Mouse (Mus musculus): ENCODE measurements around the gene Mrpl19. TPM values are rescaled to one million over a fixed set of nuclear protein-coding genes. Genes with fewer than 3 reads are reported as not detected.

Gene Mrpl19
- polyA plus RNA-seq, 1 experiment = 37.0 TPM

DNA sequence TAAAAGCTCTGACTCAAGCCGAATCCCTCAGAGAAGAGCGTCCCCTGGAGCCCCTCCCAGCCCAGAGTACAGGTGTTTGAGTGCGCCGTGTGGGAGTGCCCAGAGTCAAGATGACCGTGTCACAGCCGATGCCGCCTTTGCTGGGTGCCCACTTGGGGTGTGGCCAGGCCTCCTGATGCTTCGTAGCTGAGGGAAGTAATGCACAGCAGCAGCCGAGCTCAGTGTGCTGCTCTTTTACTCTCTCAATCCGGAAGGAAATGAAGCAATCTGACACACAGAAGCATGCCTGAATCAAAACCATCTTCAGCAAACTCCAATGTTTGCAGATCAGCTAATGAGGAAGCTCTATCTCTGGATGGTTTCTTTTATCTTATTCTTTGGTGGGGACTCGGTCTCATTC, 7.8 kb downstream of the Mrpl19 start:
- no peak overlapping the region for H3K4me3 ChIP-seq (ENCODE audit: insufficient read depth, low read depth, low read length)
- no peaks in the 10 kb centered on the region for H3K4me1 ChIP-seq (ENCODE audit: control insufficient read depth, insufficient read depth, insufficient read length, low read length)
- H3K27ac ChIP-seq (replicated peaks; ENCODE audit: low read depth, low read length) = no peak overlapping the region

GRCm38 (mm10) chr6:81956399-81956798, 9.4 kb downstream of the Mrpl19 start:
- Histone ChIP-seq H3K4me1 (ENCODE audit: control insufficient read depth, insufficient read depth, insufficient read length, low read length) (no peaks in the 10 kb centered on the region), H3K27ac (replicated peaks; ENCODE audit: low read depth, low read length) (no peak overlapping the region), H3K4me3 (ENCODE audit: insufficient read depth, low read depth, low read length) (no peak overlapping the region)

DNA sequence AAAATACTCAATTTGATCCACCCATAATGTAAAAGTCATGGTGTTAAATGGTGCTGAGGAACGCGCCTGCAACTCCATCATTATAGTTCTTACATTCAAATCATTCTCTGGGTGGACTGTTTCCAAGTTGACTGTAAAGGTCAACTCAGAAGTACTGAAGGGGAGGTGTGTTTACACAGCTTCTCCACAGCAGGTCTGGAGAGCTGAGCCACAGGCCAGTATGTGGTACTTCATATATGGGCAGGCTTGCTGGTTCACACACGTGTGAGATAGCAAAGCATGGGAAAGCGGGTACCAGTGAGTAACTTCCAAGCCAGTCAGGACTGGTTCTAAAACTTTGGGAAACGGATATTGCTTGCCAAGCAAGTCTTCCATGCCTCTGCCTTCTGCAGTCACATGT, 10.6 kb downstream of the Mrpl19 start:
- Histone ChIP-seq H3K4me1 (ENCODE audit: control insufficient read depth, insufficient read depth, insufficient read length, low read length) (no peaks in the 10 kb centered on the region), H3K4me3 (ENCODE audit: insufficient read depth, low read depth, low read length) (no peak overlapping the region), H3K27ac (replicated peaks; ENCODE audit: low read depth, low read length) (no peak overlapping the region)

- no peak overlapping the region for H3K4me3 ChIP-seq (ENCODE audit: insufficient read depth, low read depth, low read length)
- H3K4me1 ChIP-seq (ENCODE audit: control insufficient read depth, insufficient read depth, insufficient read length, low read length) = no peaks in the 10 kb centered on the region
- no peak overlapping the region for H3K27ac ChIP-seq (replicated peaks; ENCODE audit: low read depth, low read length)
These were observed 18.9 kb downstream of the Mrpl19 start for GRCm38 (mm10) chr6:81946906-81947305.

GRCm38 (mm10) chr6:81944432-81944831, 21.3 kb downstream of the Mrpl19 start:
- Histone ChIP-seq H3K4me3 (ENCODE audit: insufficient read depth, low read depth, low read length) (no peak overlapping the region), H3K4me1 (ENCODE audit: control insufficient read depth, insufficient read depth, insufficient read length, low read length) (no peaks in the 10 kb centered on the region), H3K27ac (replicated peaks; ENCODE audit: low read depth, low read length) (no peak overlapping the region)

GRCm38 (mm10) chr6:81943281-81943680, 22.5 kb downstream of the Mrpl19 start:
- H3K27ac ChIP-seq (replicated peaks; ENCODE audit: low read depth, low read length) = no peak overlapping the region
- H3K4me3 ChIP-seq (ENCODE audit: insufficient read depth, low read depth, low read length) = no peak overlapping the region
- no peaks in the 10 kb centered on the region for H3K4me1 ChIP-seq (ENCODE audit: control insufficient read depth, insufficient read depth, insufficient read length, low read length)

DNA sequence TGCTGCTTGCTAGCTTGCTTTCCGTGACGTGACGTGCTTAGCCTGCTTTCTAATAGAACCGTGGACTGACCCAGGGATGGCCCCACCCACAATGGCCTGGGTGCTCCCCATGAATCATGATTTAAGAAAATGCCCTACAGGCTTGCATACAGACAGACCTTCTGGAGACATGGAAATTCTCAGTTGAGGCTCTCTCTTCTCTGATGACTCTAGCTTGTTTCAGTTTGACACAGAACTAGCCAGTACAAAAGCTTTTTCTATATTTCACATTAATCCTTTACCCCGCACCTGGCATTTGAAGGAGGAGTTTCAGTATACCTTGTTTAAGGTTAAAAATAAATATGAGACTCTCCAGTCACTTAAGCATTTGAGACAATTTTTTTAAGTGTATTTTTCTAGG, 24.0 kb downstream of the Mrpl19 start:
- Histone ChIP-seq H3K27ac (replicated peaks; ENCODE audit: low read depth, low read length) (no peak overlapping the region), H3K4me3 (ENCODE audit: insufficient read depth, low read depth, low read length) (no peak overlapping the region), H3K4me1 (ENCODE audit: control insufficient read depth, insufficient read depth, insufficient read length, low read length) (no peaks in the 10 kb centered on the region)

DNA sequence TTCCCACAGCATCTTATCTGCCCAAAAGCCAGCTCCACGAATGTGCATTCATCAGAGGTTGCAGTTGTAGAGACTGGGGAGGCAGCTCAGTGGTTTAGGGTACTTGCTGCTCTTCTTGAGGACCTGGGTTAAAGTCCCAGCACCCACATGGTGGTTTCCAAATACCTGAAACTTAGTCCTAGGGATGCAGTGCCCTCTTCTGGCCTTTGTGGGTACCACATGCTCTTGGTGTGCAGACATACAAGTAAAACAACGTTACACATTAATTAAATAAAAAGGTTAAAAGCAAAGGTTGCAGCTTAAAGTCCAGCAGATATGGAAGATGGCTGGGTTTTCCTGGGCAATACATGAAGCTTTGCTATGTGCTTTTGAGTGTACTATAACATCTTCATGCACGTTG, 32.5 kb downstream of the Mrpl19 start:
- H3K4me1 ChIP-seq (ENCODE audit: control insufficient read depth, insufficient read depth, insufficient read length, low read length) = no peaks in the 10 kb centered on the region
- no peak overlapping the region for H3K27ac ChIP-seq (replicated peaks; ENCODE audit: low read depth, low read length)
- no peak overlapping the region for H3K4me3 ChIP-seq (ENCODE audit: insufficient read depth, low read depth, low read length)

GRCm38 (mm10) chr6:81929402-81929801, 36.4 kb downstream of the Mrpl19 start:
- no peaks in the 10 kb centered on the region for H3K4me1 ChIP-seq (ENCODE audit: control insufficient read depth, insufficient read depth, insufficient read length, low read length)
- no peak overlapping the region for H3K4me3 ChIP-seq (ENCODE audit: insufficient read depth, low read depth, low read length)
- no peak overlapping the region for H3K27ac ChIP-seq (replicated peaks; ENCODE audit: low read depth, low read length)

GRCm38 (mm10) chr6:81924304-81924703, 41.5 kb downstream of the Mrpl19 start:
- Histone ChIP-seq H3K4me3 (ENCODE audit: insufficient read depth, low read depth, low read length) (peak overlapping the region; percentile 80), H3K4me1 (ENCODE audit: control insufficient read depth, insufficient read depth, insufficient read length, low read length) (peaks cover 3% of the 10 kb centered on the region; the same call in 1 of the 2 replicates), H3K27ac (replicated peaks; ENCODE audit: low read depth, low read length) (no peak overlapping the region)

GRCm38 (mm10) chr6:81923523-81924142, 42.1 kb downstream of the Mrpl19 start, which contains the start of gene Gcfc2:
Gene Gcfc2, plus strand, starts transcription at chr6:81923669.
- Histone ChIP-seq H3K4me1 (ENCODE audit: control insufficient read depth, insufficient read depth, insufficient read length, low read length) (peaks cover 3% of the 10 kb centered on the region; the same call in 1 of the 2 replicates), H3K27ac (replicated peaks; ENCODE audit: low read depth, low read length) (no peak within 1 kb of the TSS), H3K4me3 (ENCODE audit: insufficient read depth, low read depth, low read length) (peak within 1 kb of the TSS; percentile 80)

DNA sequence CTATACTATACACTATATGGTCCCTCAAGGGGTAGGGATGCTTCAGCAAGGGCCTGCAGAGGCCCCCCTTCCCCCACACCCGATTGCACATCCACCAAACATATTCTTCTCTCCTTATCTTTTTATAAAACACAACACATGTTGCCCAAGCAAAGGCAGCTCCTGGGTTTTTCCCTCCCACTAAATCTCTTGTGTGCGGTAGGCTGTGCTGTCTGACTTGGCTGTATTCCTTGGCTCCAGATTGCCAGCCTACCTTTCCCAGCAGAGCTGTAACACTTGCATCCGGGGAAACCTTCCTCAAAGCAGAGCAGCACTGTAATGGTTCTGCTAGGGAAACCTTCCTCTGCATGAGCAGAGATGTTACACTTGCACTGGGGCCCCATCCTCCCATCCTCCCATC, 53.6 kb downstream of the Mrpl19 start:
- Histone ChIP-seq H3K27ac (replicated peaks; ENCODE audit: low read depth, low read length) (no peak overlapping the region), H3K4me3 (ENCODE audit: insufficient read depth, low read depth, low read length) (no peak overlapping the region), H3K4me1 (ENCODE audit: control insufficient read depth, insufficient read depth, insufficient read length, low read length) (no peaks in the 10 kb centered on the region)

DNA sequence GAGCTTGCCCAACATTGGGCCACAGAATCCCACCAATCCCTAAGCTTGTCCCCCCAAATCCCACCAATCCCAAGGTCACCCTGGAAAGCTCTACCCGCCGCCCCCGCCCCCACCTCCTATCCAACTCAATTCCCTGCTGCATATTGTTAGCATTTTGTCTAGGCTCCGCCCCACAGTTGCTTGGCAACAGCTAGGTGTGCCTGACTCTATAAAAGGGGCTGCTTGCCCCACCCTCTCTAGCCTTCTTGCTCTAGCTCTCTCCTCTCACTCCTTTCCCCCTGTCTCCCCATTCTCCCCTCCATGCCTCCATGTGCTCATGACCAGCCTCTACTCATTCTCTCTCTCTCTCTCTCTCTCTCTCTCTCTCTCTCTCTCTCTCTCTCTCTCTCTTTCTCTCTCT, 54.0 kb downstream of the Mrpl19 start:
- H3K4me1 ChIP-seq (ENCODE audit: control insufficient read depth, insufficient read depth, insufficient read length, low read length) = no peaks in the 10 kb centered on the region
- no peak overlapping the region for H3K27ac ChIP-seq (replicated peaks; ENCODE audit: low read depth, low read length)
- no peak overlapping the region for H3K4me3 ChIP-seq (ENCODE audit: insufficient read depth, low read depth, low read length)

DNA sequence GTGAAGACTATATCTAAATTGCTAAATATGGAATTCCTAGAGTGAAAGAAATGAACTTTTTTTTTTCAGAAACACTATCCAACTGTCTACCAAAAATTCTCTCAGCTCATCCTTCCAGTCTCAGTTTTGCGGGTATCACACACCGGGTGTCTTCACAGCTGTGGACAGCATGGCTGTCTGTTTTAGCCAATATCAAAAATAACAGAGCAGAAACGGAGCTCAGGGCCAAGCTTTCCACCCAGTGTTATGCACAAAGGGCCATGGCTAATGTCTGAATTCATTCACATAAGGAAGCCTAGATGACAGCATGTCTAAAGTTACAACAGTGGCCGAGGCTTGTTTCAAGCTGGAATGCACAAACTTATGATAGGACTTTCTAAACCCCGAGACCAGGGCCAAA, 54.5 kb downstream of the Mrpl19 start:
- H3K4me3 ChIP-seq (ENCODE audit: insufficient read depth, low read depth, low read length) = no peak overlapping the region
- no peak overlapping the region for H3K27ac ChIP-seq (replicated peaks; ENCODE audit: low read depth, low read length)
- H3K4me1 ChIP-seq (ENCODE audit: control insufficient read depth, insufficient read depth, insufficient read length, low read length) = no peaks in the 10 kb centered on the region

DNA sequence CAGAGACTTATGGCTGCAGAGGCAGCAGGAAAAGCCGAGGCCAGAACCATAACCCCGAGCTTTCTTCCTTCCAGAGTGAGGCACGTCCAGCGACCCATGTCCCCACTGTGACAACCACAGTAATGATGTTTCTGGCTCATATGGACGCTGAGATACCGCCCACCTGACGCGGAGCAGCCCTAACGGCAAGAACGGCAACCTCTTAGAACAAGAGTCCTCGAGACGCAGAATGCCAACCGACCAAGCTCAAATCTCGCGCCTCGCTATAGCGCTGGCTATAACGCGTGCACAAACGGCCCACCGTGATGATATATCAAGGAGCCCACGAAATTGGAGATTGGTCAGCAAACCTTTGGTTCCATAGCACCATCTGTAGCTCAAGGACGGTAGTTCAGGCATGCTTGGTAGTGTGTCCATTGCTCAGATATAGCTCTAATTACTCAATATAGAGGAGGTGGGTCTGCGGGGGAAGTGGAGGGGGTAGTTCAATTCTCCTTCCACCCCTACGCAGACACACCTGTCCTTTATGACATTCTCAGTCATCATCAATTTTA, 55.4 kb downstream of the Mrpl19 start:
- no peak overlapping the region for H3K27ac ChIP-seq (replicated peaks; ENCODE audit: low read depth, low read length)

More for the DNA sequence above, 55.4 kb downstream of the Mrpl19 start:
- H3K4me1 ChIP-seq (ENCODE audit: control insufficient read depth, insufficient read depth, insufficient read length, low read length) = no peaks in the 10 kb centered on the region
- H3K4me3 ChIP-seq (ENCODE audit: insufficient read depth, low read depth, low read length) = no peak overlapping the region

Measured in brown adipose tissue, adult 24 weeks (tissue).